Mouse (Mus musculus) cortical plate, adult 2 months (tissue): ENCODE data around the gene Gm42688.

ENCODE experiments used
- CTCF ChIP-seq: fragments of 200-500 bp; IDR thresholded peaks from 2 replicates; pipeline ENCODE4 v1.5.1; 2011; ENCODE audit warnings: mild to moderate bottlenecking, control low read depth, low read length; ENCODE audit not compliant: insufficient read depth; ENCODE audit errors: extremely low read depth
- POLR2A ChIP-seq: fragments of 200-500 bp; IDR thresholded peaks from 2 replicates; pipeline ENCODE4 v1.6.1; 2011; ENCODE audit warnings: mild to moderate bottlenecking, low read length, control low read depth; ENCODE audit not compliant: insufficient read depth; ENCODE audit errors: extremely low read depth

DNA sequence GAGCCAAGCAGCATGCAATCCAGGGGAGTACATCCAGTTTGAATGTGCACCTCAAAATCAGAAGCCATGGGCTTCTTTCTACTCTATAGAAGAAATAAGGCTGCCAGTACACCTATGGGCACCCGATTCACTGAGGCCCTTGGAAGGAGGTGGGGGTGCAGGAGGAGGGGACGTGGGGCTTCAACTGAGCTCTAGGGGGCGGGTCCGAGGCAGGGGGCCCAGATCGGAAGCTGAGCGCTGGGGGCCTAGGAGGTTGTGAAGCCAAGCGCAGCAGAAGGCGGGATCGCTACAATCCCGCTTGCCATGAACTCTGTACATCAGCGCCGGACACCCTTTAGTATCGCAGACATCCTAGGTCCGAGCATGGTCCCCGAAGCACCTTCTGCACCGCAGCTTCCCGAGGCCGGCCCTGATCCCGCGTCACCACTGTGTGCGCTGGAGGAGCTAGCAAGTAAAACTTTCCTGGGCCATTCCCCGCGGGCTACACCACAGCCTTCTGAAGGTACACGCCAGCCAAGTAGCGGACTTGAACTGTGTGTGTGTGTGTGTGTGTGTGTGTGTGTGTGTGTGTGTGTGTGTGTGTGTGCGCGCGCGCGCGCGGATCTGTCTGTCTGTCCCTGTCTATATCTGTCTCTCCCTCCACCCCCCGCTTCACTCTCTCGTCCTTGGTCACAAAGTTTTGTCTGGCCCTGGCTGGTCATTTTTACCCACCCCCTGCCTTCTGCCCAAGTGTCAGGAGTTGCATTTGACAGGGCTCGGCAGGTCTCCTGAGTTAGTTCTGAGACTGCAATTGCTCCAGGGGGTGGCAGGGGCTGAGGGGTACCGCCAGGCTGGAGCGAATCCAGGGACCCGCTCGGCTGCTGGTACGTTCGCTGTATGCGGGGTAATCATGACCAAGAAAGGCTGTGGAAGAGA is 15.0 kb upstream of the Gm42688 start, which contains the start of gene Lbx2:
- TF ChIP-seq POLR2A (no peak), CTCF (no peak)
